Mouse (Mus musculus) limb, embryonic 14.5 days (tissue): ENCODE results near the gene Hspb1. TPM values are rescaled to one million over a fixed set of nuclear protein-coding genes. Genes with fewer than 3 reads are reported as not detected.
A peak's percentile ranks its signal among the peaks of the same experiment; 100 is the strongest.

Experiments used
- ATAC-seq: fragments of 200-750 bp; cut with Nextera tagmentation; 2 replicates; pipeline ENCODE4 v1.8.0; 2017; ENCODE audit warnings: low read depth, moderate number of reproducible peaks, moderate TSS enrichment; ENCODE audit not compliant: low FRiP score
- DNase-seq: peaks from one replicate; pipeline ENCODE4 v3.0.0-alpha.2; 2015; ENCODE audit warnings: low spot score
- H3K27ac ChIP-seq: fragments of 300-500 bp; sonication (generic); replicated peaks from 2 replicates; pipeline ENCODE4 v1.5.1; 2014; ENCODE audit warnings: low read depth, mild to moderate bottlenecking, low read length, moderate library complexity, mixed read lengths
- H3K27me3 ChIP-seq: fragments of 300-500 bp; sonication (generic); 2 replicates; pipeline ENCODE4 v1.6.1; 2014; ENCODE audit warnings: low read length, mixed read lengths; ENCODE audit not compliant: control insufficient read depth, insufficient read depth
- H3K36me3 ChIP-seq: fragments of 300-500 bp; sonication (generic); 2 replicates; pipeline ENCODE4 v1.6.1; 2014; ENCODE audit warnings: mild to moderate bottlenecking, low read length, moderate library complexity, mixed read lengths; ENCODE audit not compliant: control insufficient read depth, insufficient read depth
- H3K4me1 ChIP-seq: fragments of 300-500 bp; sonication (generic); 2 replicates; pipeline ENCODE4 v1.6.1; 2014; ENCODE audit warnings: antibody characterized with exemption, low read length, mixed read lengths; ENCODE audit not compliant: control insufficient read depth, insufficient read depth
- H3K4me2 ChIP-seq: fragments of 300-500 bp; sonication (generic); replicated peaks from 2 replicates; pipeline ENCODE4 v1.6.1; 2014; ENCODE audit warnings: low read depth, mild to moderate bottlenecking, low read length, moderate library complexity; ENCODE audit not compliant: severe bottlenecking
- H3K4me3 ChIP-seq: fragments of 300-500 bp; sonication (generic); replicated peaks from 2 replicates; pipeline ENCODE4 v1.5.1; 2014; ENCODE audit warnings: low read length
- H3K9ac ChIP-seq: fragments of 300-500 bp; sonication (generic); 2 replicates; pipeline ENCODE4 v1.6.1; 2014; ENCODE audit warnings: mild to moderate bottlenecking, low read depth, low read length, moderate library complexity; ENCODE audit not compliant: severe bottlenecking
- H3K9me3 ChIP-seq: fragments of 300-500 bp; sonication (generic); 2 replicates; pipeline ENCODE4 v1.6.1; 2016; ENCODE audit warnings: low read length; ENCODE audit not compliant: control insufficient read depth
- POLR2A ChIP-seq: fragments of 200-500 bp; IDR thresholded peaks from 2 replicates; pipeline ENCODE4 v1.8.0; 2012; ENCODE audit warnings: inconsistent platforms, mild to moderate bottlenecking, moderate library complexity, borderline replicate concordance; ENCODE audit not compliant: insufficient read depth, insufficient read length; ENCODE audit errors: extremely low read depth
- WGBS: fragments of 180-500 bp; shearing (Covaris S2); extraction: QIAGEN DNeasy Blood & Tissue Kit; methylation state at CpG from one replicate; pipeline ENCODE4 v1.1.7; 2014; 5-methylcytosine and 5-hydroxymethylcytosine counted together
- polyA plus RNA-seq, 2 experiments: library from polyadenylated mRNA; depleted of rRNA in 1 of 2; stranded (reverse) in 1 of 2; unstranded in 1 of 2; fragments of >200 nt; fragmentation: Nextera tagmentation in 1 of 2; extraction: Ambion mirVana in 1 of 2; gene quantifications; 2 replicates each; pipeline versions ENCODE4 v1.2.1 to v1.2.3; 2012 to 2014

Gene Hspb1
- polyA plus RNA-seq, 2 experiments: 326 to 574 TPM

- no peaks in the 10 kb centered on the region for H3K27me3 ChIP-seq
- 0 out of 2 replicates have a peak, but pooled peaks cover 7% of the 10 kb centered on the region for H3K4me1 ChIP-seq
- ATAC-seq: no peak
- no peaks in the 10 kb centered on the region for H3K9me3 ChIP-seq
- no peak overlapping the region for H3K27ac ChIP-seq
- TF ChIP-seq POLR2A: no peak
- no peak overlapping the region for H3K4me3 ChIP-seq
- H3K4me2 ChIP-seq: no peak overlapping the region
- WGBS: 67% methylated on average over 6 of the region's 6 CpGs
- H3K9ac ChIP-seq: no peak overlapping the region
- no peak for DNase-seq
- peaks cover 3% of the 10 kb centered on the region; the same call in 1 of the 2 replicates for H3K36me3 ChIP-seq
These were observed 13.8 kb downstream of the Hspb1 start for GRCm38 (mm10) chr5:135901354-135902095.

GRCm38 (mm10) chr5:135903058-135903457 is 15.3 kb downstream of the Hspb1 start:
- Histone ChIP-seq H3K4me2 (peak overlapping the region; percentile 72), H3K4me3 (peak overlapping the region; percentile 38), H3K9me3 (no peaks in the 10 kb centered on the region), H3K27me3 (no peaks in the 10 kb centered on the region), H3K27ac (no peak overlapping the region), H3K4me1 (0 out of 2 replicates have a peak, but pooled peaks cover 7% of the 10 kb centered on the region), H3K9ac (peak overlapping the region; percentile 44), H3K36me3 (peaks cover 18% of the 10 kb centered on the region)
- no peak for TF ChIP-seq POLR2A
- no peak for DNase-seq
- 27% methylated on average over 7 of the region's 7 CpGs for WGBS
- ATAC-seq: no peak

GRCm38 (mm10) chr5:135903551-135904151 is 15.9 kb downstream of the Hspb1 start:
- Histone ChIP-seq H3K27ac (no peak overlapping the region), H3K36me3 (peaks cover 23% of the 10 kb centered on the region), H3K4me3 (peak overlapping the region; percentile 38), H3K4me1 (0 out of 2 replicates have a peak, but pooled peaks cover 7% of the 10 kb centered on the region), H3K9ac (peak overlapping the region; percentile 44), H3K9me3 (no peaks in the 10 kb centered on the region), H3K4me2 (peak overlapping the region; percentile 72), H3K27me3 (no peaks in the 10 kb centered on the region)
- no peak for TF ChIP-seq POLR2A
- DNase-seq: peak; percentile 88
- ATAC-seq: peak; percentile 95
- under 1% methylated on average over 30 of the region's 30 CpGs for WGBS

GRCm38 (mm10) chr5:135904259-135904658 is 16.5 kb downstream of the Hspb1 start:
- H3K4me3 ChIP-seq: peak overlapping the region; percentile 38; the same call in 1 of the 2 replicates
- no peak for TF ChIP-seq POLR2A
- 61% methylated on average over 5 of the region's 5 CpGs for WGBS
- 0 out of 2 replicates have a peak, but pooled peaks cover 7% of the 10 kb centered on the region for H3K4me1 ChIP-seq
- ATAC-seq (no peak), DNase-seq (no peak)
- no peak overlapping the region for H3K9ac ChIP-seq
- H3K27ac ChIP-seq: no peak overlapping the region
- no peaks in the 10 kb centered on the region for H3K9me3 ChIP-seq
- H3K4me2 ChIP-seq: peak overlapping the region; percentile 72
- H3K27me3 ChIP-seq: no peaks in the 10 kb centered on the region
- H3K36me3 ChIP-seq: peaks cover 29% of the 10 kb centered on the region

- no peak overlapping the region for H3K27ac ChIP-seq
- no peaks in the 10 kb centered on the region for H3K9me3 ChIP-seq
- H3K27me3 ChIP-seq: no peaks in the 10 kb centered on the region
- H3K4me1 ChIP-seq: 0 out of 2 replicates have a peak, but pooled peaks cover 7% of the 10 kb centered on the region
- H3K36me3 ChIP-seq: peaks cover 42% of the 10 kb centered on the region
- ATAC-seq: no peak
- TF ChIP-seq POLR2A: no peak
- H3K9ac ChIP-seq: no peak overlapping the region
- H3K4me2 ChIP-seq: no peak overlapping the region
- H3K4me3 ChIP-seq: no peak overlapping the region
- no peak for DNase-seq
- WGBS: 59% methylated on average over 8 of the region's 8 CpGs
These were observed 17.9 kb downstream of the Hspb1 start for GRCm38 (mm10) chr5:135905320-135906225.
